Mouse (Mus musculus): ENCODE measurements around the gene Tph2. TPM values are rescaled to one million over a fixed set of nuclear protein-coding genes. Genes with fewer than 3 reads are reported as not detected.

Gene Tph2
- polyA plus RNA-seq (2015; fragmentation: Nextera tagmentation; extraction: Ambion mirVana): not detected in 2 replicates

GRCm38 (mm10) chr10:115184697-115185096, at the start of gene Tph2:
Tph2 (minus strand) TSS chr10:115185022.
- Histone ChIP-seq H3K4me1 (replicated peaks; ENCODE audit: control insufficient read depth, insufficient read depth) (no peaks in the 10 kb centered on the region), H3K27me3 (ENCODE audit: control insufficient read depth, insufficient read depth, low read length) (no peaks in the 10 kb centered on the region), H3K27ac (replicated peaks) (no peak within 1 kb of the TSS), H3K9me3 (ENCODE audit: control insufficient read depth, low read length) (no peaks in the 10 kb centered on the region), H3K36me3 (ENCODE audit: control insufficient read depth, insufficient read depth, low read length) (no peaks in the 10 kb centered on the region), H3K9ac (ENCODE audit: low read length) (no peak within 1 kb of the TSS), H3K4me2 (replicated peaks; ENCODE audit: low read depth) (no peak within 1 kb of the TSS), H3K4me3 (ENCODE audit: low read depth, low read length) (no peak within 1 kb of the TSS)
- 7% methylated on average over 9 of the region's 9 CpGs for WGBS
- peak; percentile 70; the same call in 1 of the 2 replicates for ATAC-seq (ENCODE audit: low FRiP score, low TSS enrichment)
- TF ChIP-seq CTCF (IDR thresholded peaks at IDR 0.05; ENCODE audit: low read depth) (peak; percentile 86), EP300 (optimal IDR thresholded peaks at IDR 0.05) (no peak)
- peak; percentile 85 for DNase-seq (ENCODE audit: low spot score)

DNA sequence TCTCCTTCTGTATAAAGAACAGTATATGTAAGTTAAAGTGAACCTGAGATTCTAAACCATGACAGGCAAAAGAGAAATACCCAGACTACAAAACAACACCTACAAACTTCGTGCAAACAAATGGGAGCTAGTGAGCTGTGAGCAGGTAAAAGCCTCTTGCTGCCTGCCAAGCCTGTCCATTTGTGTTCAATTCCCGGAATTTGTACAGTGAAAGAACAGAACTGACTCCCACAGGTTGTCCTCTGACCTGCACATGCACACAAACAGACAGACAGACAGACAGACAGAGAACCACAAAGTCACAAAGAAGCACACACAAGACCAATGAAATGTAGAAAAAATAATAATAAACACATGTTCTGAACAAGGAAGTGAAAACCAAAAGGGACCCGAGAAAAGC, 49.0 kb upstream of the Tph2 start:
- Histone ChIP-seq H3K4me2 (replicated peaks; ENCODE audit: low read depth) (no peak overlapping the region), H3K4me3 (ENCODE audit: low read depth, low read length) (no peak overlapping the region), H3K27me3 (ENCODE audit: control insufficient read depth, insufficient read depth, low read length) (no peaks in the 10 kb centered on the region), H3K27ac (replicated peaks) (no peak overlapping the region), H3K9me3 (ENCODE audit: control insufficient read depth, low read length) (no peaks in the 10 kb centered on the region), H3K4me1 (replicated peaks; ENCODE audit: control insufficient read depth, insufficient read depth) (no peaks in the 10 kb centered on the region), H3K36me3 (ENCODE audit: control insufficient read depth, insufficient read depth, low read length) (peaks cover 5% of the 10 kb centered on the region), H3K9ac (ENCODE audit: low read length) (no peak overlapping the region)
- 76% methylated on average over 3 of the region's 3 CpGs for WGBS
- TF ChIP-seq CTCF (IDR thresholded peaks at IDR 0.05; ENCODE audit: low read depth): no peak
- TF ChIP-seq EP300 (optimal IDR thresholded peaks at IDR 0.05): no peak
- DNase-seq (ENCODE audit: low spot score): no peak
- no peak for ATAC-seq (ENCODE audit: low FRiP score, low TSS enrichment)

- H3K36me3 ChIP-seq (ENCODE audit: control insufficient read depth, insufficient read depth, low read length): peaks cover 2% of the 10 kb centered on the region; the same call in 1 of the 2 replicates
These were observed 47.7 kb upstream of the Tph2 start for GRCm38 (mm10) chr10:115232513-115232912.

GRCm38 (mm10) chr10:115229023-115229422, 44.2 kb upstream of the Tph2 start:
- Histone ChIP-seq H3K27ac (replicated peaks) (no peak overlapping the region), H3K4me3 (ENCODE audit: low read depth, low read length) (no peak overlapping the region), H3K4me2 (replicated peaks; ENCODE audit: low read depth) (no peak overlapping the region), H3K9ac (ENCODE audit: low read length) (no peak overlapping the region), H3K36me3 (ENCODE audit: control insufficient read depth, insufficient read depth, low read length) (peaks cover 9% of the 10 kb centered on the region), H3K4me1 (replicated peaks; ENCODE audit: control insufficient read depth, insufficient read depth) (no peaks in the 10 kb centered on the region), H3K27me3 (ENCODE audit: control insufficient read depth, insufficient read depth, low read length) (no peaks in the 10 kb centered on the region), H3K9me3 (ENCODE audit: control insufficient read depth, low read length) (no peaks in the 10 kb centered on the region)
- 80% methylated on average over 9 of the region's 9 CpGs for WGBS
- DNase-seq (ENCODE audit: low spot score) (no peak), ATAC-seq (ENCODE audit: low FRiP score, low TSS enrichment) (no peak)
- no peak for TF ChIP-seq EP300 (optimal IDR thresholded peaks at IDR 0.05)
- TF ChIP-seq CTCF (IDR thresholded peaks at IDR 0.05; ENCODE audit: low read depth): no peak

More at GRCm38 (mm10) chr10:115232513-115232912, 47.7 kb upstream of the Tph2 start:
- DNase-seq (ENCODE audit: low spot score) (no peak), ATAC-seq (ENCODE audit: low FRiP score, low TSS enrichment) (no peak)
- no peaks in the 10 kb centered on the region for H3K27me3 ChIP-seq (ENCODE audit: control insufficient read depth, insufficient read depth, low read length)
- H3K4me1 ChIP-seq (replicated peaks; ENCODE audit: control insufficient read depth, insufficient read depth): no peaks in the 10 kb centered on the region
- no peak overlapping the region for H3K4me2 ChIP-seq (replicated peaks; ENCODE audit: low read depth)
- 79% methylated on average over 3 of the region's 3 CpGs for WGBS
- H3K9me3 ChIP-seq (ENCODE audit: control insufficient read depth, low read length): no peaks in the 10 kb centered on the region
- H3K27ac ChIP-seq (replicated peaks): no peak overlapping the region
- no peak overlapping the region for H3K9ac ChIP-seq (ENCODE audit: low read length)
- peak; percentile 48 for TF ChIP-seq CTCF (IDR thresholded peaks at IDR 0.05; ENCODE audit: low read depth)
- no peak for TF ChIP-seq EP300 (optimal IDR thresholded peaks at IDR 0.05)
- no peak overlapping the region for H3K4me3 ChIP-seq (ENCODE audit: low read depth, low read length)

GRCm38 (mm10) chr10:115226586-115226985, 41.8 kb upstream of the Tph2 start:
- no peak for DNase-seq (ENCODE audit: low spot score)
- Histone ChIP-seq H3K27me3 (ENCODE audit: control insufficient read depth, insufficient read depth, low read length) (no peaks in the 10 kb centered on the region), H3K4me2 (replicated peaks; ENCODE audit: low read depth) (no peak overlapping the region), H3K4me3 (ENCODE audit: low read depth, low read length) (no peak overlapping the region), H3K36me3 (ENCODE audit: control insufficient read depth, insufficient read depth, low read length) (peaks cover 7% of the 10 kb centered on the region; the same call in 1 of the 2 replicates), H3K9me3 (ENCODE audit: control insufficient read depth, low read length) (no peaks in the 10 kb centered on the region), H3K9ac (ENCODE audit: low read length) (no peak overlapping the region), H3K27ac (replicated peaks) (no peak overlapping the region), H3K4me1 (replicated peaks; ENCODE audit: control insufficient read depth, insufficient read depth) (no peaks in the 10 kb centered on the region)
- WGBS: 89% methylated on average over 7 of the region's 7 CpGs
- no peak for ATAC-seq (ENCODE audit: low FRiP score, low TSS enrichment)
- TF ChIP-seq EP300 (optimal IDR thresholded peaks at IDR 0.05) (no peak), CTCF (IDR thresholded peaks at IDR 0.05; ENCODE audit: low read depth) (no peak)

DNA sequence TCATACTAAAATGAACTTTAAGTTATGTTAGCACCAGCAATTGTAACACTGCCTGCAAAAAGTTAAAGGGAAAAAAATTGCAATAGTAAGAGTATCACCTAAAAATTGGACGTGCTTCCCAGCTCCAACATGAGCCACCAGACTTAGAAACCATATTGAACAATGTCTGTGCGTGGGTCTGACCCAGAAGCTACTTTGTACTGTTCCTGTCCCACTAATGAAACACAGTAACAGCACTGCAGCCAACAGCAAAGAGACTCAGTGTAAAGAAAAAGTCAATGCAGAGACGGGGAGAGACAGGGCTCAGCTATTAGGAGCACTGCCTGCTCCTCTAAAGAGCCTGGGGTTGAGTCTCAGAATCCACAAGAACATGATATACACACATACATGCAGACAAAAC, 39.0 kb upstream of the Tph2 start:
- DNase-seq (ENCODE audit: low spot score) (no peak), ATAC-seq (ENCODE audit: low FRiP score, low TSS enrichment) (no peak)
- Histone ChIP-seq H3K4me3 (ENCODE audit: low read depth, low read length) (no peak overlapping the region), H3K27me3 (ENCODE audit: control insufficient read depth, insufficient read depth, low read length) (no peaks in the 10 kb centered on the region), H3K27ac (replicated peaks) (no peak overlapping the region), H3K4me1 (replicated peaks; ENCODE audit: control insufficient read depth, insufficient read depth) (no peaks in the 10 kb centered on the region), H3K4me2 (replicated peaks; ENCODE audit: low read depth) (no peak overlapping the region), H3K36me3 (ENCODE audit: control insufficient read depth, insufficient read depth, low read length) (peaks cover 7% of the 10 kb centered on the region; the same call in 1 of the 2 replicates), H3K9me3 (ENCODE audit: control insufficient read depth, low read length) (no peaks in the 10 kb centered on the region), H3K9ac (ENCODE audit: low read length) (no peak overlapping the region)
- WGBS: 72% methylated on average over 3 of the region's 3 CpGs
- TF ChIP-seq CTCF (IDR thresholded peaks at IDR 0.05; ENCODE audit: low read depth) (no peak), EP300 (optimal IDR thresholded peaks at IDR 0.05) (no peak)
